Mouse (Mus musculus) mesoderm, embryonic 11.5 days (tissue): ENCODE measurements around the gene Gm11541.
"Not testable (repeated sequence)": the region's sequence is repeated elsewhere in the genome, so short reads cannot be mapped to it uniquely, and the experiment has no call there.

ENCODE experiments used
- DNase-seq: peaks from one replicate; pipeline ENCODE4 v3.0.0-alpha.2; 2012; ENCODE audit warnings: low read depth, low spot score

The Gm11541 gene

DNA sequence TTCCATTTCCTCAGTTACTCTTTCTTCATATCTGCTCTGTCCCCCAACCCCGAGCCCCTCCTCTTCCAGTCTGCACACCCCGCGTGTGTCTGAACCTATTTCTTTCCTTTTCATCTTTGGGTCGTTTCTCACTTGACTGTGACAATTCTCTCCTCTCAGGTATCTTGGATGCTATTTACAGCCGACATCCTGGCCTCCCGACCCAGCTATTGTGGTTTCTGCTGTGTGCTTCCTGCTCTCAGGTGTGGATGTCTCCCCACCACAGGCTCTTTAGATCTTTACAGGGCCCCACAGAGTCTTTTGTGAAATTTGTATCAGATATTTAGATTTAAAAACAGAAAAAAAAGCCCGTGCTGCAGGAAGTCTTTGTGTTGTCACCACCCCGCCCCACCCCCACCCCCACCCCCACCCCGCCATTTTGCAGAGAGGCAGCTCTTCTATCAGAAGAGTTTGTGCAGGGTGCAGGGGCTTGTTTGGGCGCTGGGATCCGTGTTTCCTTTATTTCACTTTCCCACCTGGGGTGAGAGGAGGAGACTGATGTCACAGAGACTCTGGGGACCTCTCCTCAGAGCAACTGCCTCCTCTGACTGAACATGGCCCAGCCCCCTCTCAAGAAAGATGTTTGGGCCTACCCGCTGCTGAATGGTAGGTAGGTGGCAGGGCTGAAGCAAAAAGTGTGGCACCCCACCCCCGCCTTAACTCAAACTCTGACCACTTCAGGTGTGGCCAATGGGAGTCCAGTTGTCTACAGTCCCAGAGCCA, 6.4 kb downstream of the Gm11541 start:
- no peak for DNase-seq

DNA sequence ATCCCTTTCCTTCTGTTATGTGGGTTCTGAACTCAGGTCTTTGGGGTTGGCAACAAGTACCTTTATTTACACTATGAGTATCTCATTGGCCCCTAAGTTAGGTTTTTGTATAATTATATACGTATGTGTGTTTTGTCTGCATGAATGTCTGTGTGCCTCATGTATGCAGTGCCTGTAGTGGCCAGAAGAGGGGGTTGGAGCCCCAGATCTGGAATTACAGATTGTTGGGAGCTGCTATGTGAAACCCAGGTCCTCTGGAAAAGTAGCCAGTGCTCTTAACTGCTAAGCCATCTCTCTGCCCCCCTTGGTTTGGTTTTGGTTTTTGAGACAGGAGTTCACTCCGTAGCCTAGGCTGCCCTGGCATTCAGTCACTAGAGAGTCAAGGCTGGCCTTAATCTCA, 7.2 kb downstream of the Gm11541 start:
- no peak for DNase-seq

DNA sequence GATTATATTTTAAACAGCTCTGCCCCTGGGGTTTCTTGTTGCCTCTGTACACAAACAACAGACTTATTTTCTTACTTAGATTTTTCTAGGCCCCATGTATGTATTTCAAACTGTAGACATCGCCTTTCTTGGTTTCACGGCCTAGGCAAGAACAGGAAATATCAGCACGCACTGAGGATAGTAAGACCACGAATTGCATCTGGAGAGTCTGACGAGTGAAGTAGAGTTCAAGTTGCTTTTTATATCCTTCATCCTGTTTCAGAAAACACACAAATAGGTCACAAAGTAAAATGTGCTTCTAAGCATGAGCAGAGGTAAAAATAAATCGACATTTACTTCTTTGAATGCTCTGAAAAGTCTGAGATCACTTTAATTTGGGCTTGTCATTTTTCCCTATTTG, 8.8 kb downstream of the Gm11541 start:
- DNase-seq: no peak

DNA sequence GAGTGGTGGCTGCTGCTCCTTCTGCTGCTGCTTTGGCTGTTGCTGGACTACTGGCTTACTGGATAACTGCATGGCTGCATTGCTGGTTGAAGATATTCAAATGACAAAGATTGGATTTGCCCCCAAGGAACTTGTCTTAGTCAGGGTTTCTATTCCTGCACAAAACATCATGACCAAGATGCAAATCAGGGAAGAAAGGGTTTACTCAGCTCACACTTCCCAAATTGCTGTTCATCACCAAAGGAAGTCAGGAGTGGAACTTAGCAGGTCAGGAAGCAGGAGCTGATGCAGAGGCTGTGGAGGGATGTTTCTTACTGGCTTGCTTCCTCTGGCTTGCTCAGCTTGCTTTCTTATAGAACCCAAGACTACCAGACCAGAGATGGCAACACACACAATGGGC, 11.8 kb downstream of the Gm11541 start:
- not testable (repeated sequence) for DNase-seq

DNA sequence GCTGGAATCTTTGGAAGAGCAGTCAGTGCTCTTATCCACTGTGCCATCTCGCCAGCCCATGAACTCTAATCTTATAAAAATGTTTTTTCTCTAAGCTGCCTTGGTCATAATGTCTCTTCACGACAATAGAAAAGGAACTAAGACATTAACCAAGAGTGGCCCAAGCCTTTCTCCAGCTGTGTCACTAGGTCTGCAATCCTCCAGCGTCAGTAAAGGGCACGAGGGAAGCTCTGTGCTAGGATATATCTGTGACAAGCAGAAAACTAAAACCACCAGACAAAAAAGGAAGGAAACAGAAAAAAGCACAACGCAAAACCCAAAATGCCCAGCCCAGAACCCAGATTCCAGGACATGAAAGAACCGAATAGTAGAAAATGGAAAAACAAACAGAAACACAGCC, 17.1 kb downstream of the Gm11541 start:
- no peak for DNase-seq

DNA sequence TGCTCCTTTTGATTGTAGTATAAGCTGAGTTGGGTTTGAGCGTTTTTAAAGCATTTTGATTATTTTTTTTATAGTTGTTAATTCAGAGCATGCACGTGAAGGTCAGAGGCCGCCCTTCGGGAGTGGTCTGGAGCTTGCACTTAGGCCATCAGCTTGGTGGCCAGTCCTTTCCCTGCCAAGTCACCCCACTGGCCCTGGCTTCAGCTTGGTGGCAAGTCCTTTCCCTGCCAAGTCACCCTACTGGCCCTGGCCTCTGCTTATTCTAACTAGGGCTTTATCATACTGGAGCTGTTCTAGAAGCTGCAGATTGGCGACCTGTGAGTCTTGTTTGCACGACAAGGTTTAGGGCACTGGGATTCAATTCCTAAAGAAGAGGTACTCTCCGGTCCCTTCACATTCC, 21.9 kb downstream of the Gm11541 start:
- no peak for DNase-seq

DNA sequence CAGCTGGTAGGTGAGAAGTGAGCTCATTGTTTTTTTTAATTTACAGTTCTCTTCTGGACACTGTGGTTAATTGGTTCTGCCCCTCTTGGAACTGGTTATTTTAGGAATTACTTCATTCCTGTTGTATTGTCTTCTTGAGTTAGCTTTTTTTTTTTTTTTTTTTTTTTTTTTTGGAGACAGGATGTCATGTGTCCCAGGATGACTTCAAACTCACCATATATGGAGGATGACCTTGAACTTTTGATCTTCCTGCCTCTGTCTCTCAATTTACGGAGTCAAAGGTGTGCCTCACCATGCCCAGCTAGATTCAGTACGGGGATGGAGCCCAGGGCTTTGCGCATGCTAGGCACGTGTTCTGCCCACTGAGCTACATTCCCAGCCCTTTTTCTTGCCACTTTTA, 22.7 kb downstream of the Gm11541 start:
- no peak for DNase-seq

DNA sequence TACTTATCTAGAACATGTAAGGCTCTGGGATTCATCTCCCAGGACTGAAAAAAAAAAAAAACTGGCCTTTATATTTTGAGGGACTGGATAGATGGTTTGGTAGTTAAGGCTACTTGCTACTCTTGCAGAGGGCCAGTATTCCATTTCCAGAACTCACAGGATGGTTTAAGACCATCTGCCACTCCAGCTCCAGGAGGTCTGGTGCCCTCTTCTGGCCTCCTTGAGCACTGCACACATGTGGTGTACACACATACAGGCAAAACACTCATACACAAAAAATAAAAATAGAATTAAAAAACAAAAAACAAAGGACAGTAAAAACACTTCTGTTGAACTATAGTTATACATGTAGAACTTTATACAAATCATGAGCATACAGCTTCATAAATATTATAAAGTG, 23.7 kb downstream of the Gm11541 start:
- DNase-seq: no peak

DNA sequence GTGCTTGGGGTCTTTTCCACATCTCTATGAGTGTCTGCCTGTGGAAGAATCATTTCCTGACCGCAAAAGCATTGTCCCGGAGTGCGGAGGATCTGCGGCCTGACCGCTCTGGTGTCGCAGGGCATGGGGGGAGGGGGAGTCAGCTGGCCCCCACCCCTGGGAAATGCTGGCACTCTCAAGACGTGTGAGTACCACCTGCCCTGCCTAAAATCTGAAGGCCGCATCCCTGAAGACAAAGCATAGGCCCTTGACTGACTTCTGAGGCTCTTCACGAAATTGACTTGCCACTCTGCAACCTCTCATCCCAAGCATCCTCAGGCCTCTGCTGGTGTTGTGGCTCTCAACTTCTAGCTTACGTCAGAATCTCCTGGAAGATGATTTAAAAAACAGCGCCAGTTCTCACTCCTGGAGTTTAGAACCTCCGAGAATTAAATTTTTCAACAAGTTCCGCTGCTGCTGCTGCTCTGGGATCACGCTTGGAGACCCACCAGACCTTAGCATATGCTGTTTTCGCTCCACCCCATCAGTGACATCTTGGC, 26.6 kb downstream of the Gm11541 start:
- no peak for DNase-seq

DNA sequence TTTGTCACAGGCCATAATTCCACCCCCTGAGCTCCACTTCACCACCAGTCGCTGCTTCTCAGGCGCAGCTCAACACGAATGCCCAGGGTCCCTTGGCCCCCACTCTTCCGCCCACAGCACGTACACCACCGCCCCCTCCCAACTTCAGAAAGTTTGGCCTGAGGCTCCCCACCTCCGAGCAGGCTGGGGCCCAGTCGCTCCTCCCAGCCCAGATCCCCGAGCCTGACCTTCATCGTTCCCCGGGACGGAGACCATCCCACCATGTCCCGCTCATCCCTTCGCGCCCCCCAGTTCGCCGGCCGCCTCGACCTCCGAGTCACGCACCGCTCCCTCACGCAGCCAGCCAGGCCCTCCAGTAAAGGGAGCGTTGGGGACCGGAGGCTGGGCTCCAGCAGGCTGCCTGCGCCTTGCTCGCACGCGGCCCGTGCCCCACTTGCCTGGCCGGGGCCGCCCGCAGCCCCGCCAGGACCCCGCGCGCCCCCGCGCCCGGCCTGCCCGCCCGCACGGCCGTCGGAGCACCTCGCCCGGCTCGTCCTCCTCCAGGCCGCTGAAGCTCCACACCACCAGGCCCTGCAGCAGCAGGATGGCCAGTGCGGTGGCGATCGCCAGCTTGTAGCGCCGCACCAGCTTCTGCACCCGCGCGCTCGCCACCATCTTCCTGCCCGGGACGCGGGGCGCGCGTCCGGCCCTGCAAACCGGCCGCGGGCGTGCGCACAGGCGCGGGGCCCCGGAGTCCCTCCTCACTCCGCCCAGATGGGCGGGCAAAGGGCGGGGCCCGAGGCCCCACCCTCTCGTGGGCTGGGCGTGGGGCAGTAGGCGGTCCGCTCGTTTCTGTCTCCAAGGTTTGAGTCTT, 27.3 kb downstream of the Gm11541 start, which contains the start of gene Xylt2:
Xylt2 (minus strand) TSS at position 762 of the 853 bp plus-strand sequence.
- peak; percentile 95 for DNase-seq

DNA sequence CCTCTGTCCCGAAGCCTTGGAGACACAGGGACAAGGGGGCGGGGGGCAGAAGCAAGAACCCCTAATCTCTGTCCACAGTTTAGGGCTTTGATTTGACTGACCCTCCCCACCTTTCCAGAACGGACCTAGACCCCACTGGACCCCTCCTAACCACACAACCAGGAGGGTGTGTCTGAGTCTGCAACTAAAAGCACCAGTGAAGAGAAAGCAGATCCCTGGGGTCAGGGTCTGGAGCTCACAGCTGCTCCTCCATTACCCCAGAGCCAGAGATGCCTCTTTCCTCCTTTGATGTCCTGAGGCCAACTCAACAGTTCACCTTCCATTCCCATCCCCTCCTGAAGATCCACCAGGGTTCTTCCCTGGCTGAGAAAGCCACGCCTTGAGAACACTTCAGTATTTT, 28.0 kb downstream of the Gm11541 start:
- no peak for DNase-seq

DNA sequence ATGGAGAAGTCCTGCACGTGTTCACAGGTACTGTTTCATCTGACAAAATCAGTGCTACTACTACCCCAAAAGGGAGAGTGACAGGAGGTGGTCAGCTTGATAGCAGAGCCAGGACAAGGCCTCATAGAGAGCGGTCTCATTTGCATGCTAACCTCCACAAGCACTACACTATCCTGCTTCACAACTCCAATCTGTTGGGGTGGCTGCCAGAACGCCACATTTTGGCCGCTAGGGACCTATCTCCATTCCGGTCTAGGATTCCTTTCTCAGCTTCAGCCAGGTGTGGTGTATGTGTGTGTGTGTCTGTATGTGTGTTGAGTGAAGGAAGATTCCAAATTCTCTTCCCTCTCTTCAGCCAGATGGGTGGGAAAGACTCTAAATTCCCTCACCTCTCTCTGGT, 28.9 kb downstream of the Gm11541 start:
- no peak for DNase-seq

DNA sequence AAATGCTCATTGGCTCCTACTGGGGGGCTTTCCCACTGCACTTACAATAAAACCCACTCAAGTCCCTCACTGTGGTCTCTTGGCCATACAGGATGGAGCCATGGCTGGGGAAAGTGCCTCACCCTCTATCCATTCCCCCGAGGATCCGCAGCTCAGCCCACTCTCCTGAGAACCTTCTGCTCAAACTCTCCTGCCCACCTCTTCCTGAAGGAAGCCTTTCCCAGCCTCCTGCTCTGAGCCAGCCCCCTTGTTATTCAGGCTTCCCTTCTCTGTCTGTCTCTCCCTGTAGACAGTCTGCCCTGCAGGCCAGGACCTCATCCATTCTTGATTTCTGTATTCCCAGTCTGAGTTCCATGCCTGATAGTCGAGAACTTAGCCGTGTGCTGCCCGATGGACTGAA, 29.3 kb downstream of the Gm11541 start:
- no peak for DNase-seq

DNA sequence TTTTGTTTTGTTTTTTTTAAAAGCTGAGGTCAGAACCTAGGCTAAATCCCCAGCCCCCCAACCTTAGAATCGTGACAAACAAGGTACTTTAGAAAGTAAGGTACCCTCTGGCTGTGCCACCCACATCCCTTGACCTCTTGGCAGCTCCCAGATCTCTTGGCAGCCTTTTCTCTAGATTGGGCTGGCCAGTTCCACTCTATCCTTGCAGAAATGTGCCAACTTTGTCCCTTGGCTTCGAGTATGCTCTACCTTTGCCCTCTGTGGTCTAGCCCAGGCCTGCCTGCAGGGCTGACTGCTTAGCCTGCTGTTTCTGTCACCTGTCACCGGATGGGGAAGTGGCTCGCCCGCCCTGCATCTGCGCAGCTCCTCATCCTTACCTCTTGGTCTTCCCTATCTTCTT, 39.0 kb downstream of the Gm11541 start:
- DNase-seq: no peak

DNA sequence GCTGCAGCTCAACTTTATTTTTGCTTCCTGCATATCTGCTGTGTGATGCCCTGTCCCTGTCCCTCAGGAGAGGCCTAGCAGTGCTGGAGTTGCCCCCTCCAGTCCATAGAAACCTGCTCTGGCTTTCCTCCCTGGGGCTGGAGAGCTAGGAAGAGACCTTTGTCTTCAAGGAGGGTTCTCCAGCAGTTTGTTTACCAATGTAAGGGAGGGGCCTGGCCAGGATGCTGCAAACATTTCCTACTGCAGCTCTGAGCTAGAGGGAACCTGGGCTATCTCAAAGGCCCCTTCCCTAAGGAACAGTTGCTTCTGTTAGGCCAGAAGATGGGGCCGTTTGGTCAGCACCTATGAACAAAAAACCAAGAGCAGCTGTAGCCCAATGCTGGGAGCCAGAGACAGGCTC, 43.0 kb downstream of the Gm11541 start:
- DNase-seq: no peak

DNA sequence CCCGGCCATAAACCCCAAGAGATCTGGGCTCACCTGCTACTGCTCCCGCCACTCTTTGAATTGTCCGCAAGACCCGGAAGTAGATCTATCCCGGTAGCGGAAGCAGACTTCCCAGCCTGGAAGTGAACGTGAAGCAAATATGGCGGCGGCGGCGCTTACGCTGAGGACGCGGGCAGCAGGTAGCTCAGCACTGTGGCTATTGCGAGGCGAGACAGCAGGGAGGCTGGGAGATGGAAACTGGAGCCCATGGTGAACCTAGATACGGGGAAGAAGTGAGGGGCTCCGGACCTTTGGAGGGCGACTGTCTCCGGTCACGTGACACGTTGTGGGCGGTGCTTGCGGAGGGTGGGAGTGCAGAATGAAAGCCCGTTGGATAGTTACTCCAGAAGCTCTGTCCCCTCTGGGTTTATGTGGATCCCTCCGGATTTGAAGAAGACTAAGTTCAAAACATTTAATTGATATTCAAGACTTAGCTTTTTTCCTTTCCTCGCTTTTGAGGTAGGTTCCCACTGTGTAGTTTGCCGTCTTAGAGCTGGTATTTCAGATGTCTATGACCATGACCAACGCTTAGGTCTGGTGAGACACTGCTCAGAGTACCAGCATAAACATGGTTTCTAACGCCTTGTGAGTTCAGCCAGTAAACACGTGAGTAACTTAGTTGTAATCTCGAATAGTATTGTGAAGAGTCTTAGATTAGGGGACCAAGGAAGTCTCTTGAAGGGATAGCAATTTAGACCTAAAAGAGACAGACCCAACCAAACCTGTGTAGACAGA, 50.4 kb downstream of the Gm11541 start, which contains the start of the genes Mrpl27 and Eme1:
Mrpl27 (plus strand) TSS at position 105 of the 774 bp plus-strand sequence.
Eme1 (minus strand) TSS at position 302 of the 774 bp plus-strand sequence.
- DNase-seq: peak; percentile 77

DNA sequence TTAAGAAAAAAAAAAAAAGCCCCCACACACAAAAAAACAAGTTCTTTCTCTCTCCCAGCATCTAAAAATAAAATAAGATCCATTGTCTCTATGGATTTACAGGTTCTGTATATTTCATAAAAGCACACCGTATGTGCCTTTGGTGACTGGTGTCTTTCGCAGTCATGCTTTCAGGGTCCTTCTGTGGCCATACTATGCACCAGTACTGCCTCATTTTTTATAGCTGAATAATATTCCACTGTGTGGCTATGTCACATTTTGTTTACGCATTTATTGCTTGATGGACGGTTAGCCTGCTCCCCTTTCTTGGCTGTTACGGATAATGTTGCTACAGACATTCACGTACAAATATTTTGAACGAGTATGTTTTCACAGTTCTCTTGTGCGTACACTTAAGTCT, 51.3 kb downstream of the Gm11541 start:
- no peak for DNase-seq

DNA sequence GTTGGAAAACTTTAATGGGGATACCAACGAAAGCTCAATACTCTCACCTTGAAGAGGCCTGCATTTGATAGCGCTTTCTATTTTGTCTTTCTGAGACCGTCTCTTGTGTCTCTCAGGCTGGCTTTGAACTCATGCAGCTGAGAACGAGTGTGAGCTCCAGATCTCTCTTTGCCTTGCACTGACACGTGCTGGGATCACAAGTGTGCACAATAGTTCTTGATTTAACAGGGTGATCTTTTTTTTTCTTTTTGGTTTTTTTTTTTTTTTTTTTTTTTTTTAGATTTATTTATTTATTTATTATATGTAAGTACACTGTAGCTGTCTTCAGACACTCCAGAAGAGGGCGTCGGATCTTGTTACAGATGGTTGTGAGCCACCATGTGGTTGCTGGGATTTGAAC, 53.1 kb downstream of the Gm11541 start:
- not testable (repeated sequence) for DNase-seq

DNA sequence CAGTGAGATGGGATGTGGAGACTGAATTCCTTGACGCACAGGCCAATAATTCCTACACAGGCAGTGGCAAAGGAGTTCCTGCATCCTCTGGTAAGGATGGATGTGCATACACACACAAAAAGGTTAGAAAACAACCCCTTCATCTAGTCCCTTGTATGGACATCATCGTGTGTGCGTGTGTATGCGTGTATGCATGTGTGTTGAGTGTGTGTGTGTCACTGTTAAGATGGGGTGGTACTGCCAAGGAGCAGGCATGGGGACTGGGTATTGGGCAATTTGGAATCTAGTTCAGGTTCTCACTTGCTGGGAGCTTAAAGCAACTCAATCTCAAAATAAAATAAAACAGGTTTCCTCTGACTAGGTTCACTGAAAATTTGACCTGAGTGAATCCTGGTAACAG, 57.8 kb downstream of the Gm11541 start:
- no peak for DNase-seq
